Mouse (Mus musculus) liver, embryonic 14.5 days (tissue): Measurements from ENCODE around the gene Ankrd35. TPM values are rescaled to one million over a fixed set of nuclear protein-coding genes. Genes with fewer than 3 reads are reported as not detected.

Experiments
- ATAC-seq: fragments of 200-750 bp; cut with Nextera tagmentation; 2 replicates; pipeline ENCODE4 v1.8.0; 2017; ENCODE audit warnings: moderate number of reproducible peaks, mild to moderate bottlenecking, moderate library complexity; ENCODE audit not compliant: insufficient read depth
- DNase-seq, 3 experiments: peaks; one replicate each; pipeline ENCODE4 v3.0.0-alpha.2; 2012 to 2013; ENCODE audit warnings: low read depth in 3 of 3, low spot score in 3 of 3
- H3K27ac ChIP-seq: fragments of 300-500 bp; sonication (generic); 2 replicates; pipeline ENCODE4 v1.5.1; 2014; ENCODE audit warnings: moderate library complexity, mild to moderate bottlenecking, control low read depth, inconsistent platforms
- H3K27me3 ChIP-seq: fragments of 300-500 bp; sonication (generic); 2 replicates; pipeline ENCODE4 v1.6.1; 2014; ENCODE audit warnings: mild to moderate bottlenecking, low read length, moderate library complexity; ENCODE audit not compliant: control insufficient read depth, insufficient read depth
- H3K36me3 ChIP-seq: fragments of 300-500 bp; sonication (generic); replicated peaks from 2 replicates; pipeline ENCODE4 v1.6.1; 2014; ENCODE audit warnings: low read depth; ENCODE audit not compliant: control insufficient read depth, insufficient read depth
- H3K4me1 ChIP-seq, 2 experiments: fragments of 200-500 bp in 1 of 2; fragments of 300-500 bp in 1 of 2; sonication (generic) in 1 of 2; replicated peaks; 2 replicates each; pipeline ENCODE4 v1.6.1; 2012 to 2014; ENCODE audit warnings: antibody characterized with exemption in 1 of 2, inconsistent platforms in 1 of 2, low read length in 1 of 2; ENCODE audit not compliant: control insufficient read depth in 2 of 2, insufficient read depth in 2 of 2
- H3K4me2 ChIP-seq: fragments of 300-500 bp; sonication (generic); 2 replicates; pipeline ENCODE4 v1.6.1; 2014; ENCODE audit warnings: low read depth, mild to moderate bottlenecking, control low read depth, moderate library complexity
- H3K4me3 ChIP-seq, 2 experiments: fragments of 200-500 bp in 1 of 2; fragments of 300-500 bp in 1 of 2; sonication (generic) in 1 of 2; 2 replicates each; pipeline ENCODE4 v1.5.1; 2012 to 2014; ENCODE audit warnings: low read depth in 2 of 2, low read length in 2 of 2, mild to moderate bottlenecking in 2 of 2, control low read depth in 1 of 2, inconsistent platforms in 1 of 2, moderate library complexity in 1 of 2; ENCODE audit not compliant: insufficient read depth in 1 of 2
- H3K9ac ChIP-seq: fragments of 300-500 bp; sonication (generic); replicated peaks from 2 replicates; pipeline ENCODE4 v1.6.1; 2014; ENCODE audit warnings: mild to moderate bottlenecking, control low read depth, moderate library complexity
- H3K9me3 ChIP-seq: fragments of 300-500 bp; sonication (generic); 2 replicates; pipeline ENCODE4 v1.6.1; 2016; ENCODE audit warnings: low read length, mixed read lengths; ENCODE audit not compliant: control insufficient read depth
- CTCF ChIP-seq: IDR thresholded peaks from 2 replicates; pipeline ENCODE4 v1.5.1; 2016; ENCODE audit warnings: antibody characterized with exemption, low read depth, control low read depth
- EP300 ChIP-seq: IDR thresholded peaks from 2 replicates; pipeline ENCODE4 v1.6.1; 2016; ENCODE audit warnings: antibody characterized with exemption, low read depth
- WGBS: fragments of 180-500 bp; shearing (Covaris S2); extraction: QIAGEN DNeasy Blood & Tissue Kit; methylation state at CpG from one replicate; pipeline ENCODE4 v1.1.7; 2014; ENCODE audit not compliant: insufficient replicate concordance; 5-methylcytosine and 5-hydroxymethylcytosine counted together
- polyA plus RNA-seq, 2 experiments: library from polyadenylated mRNA; depleted of rRNA in 1 of 2; stranded (reverse) in 1 of 2; unstranded in 1 of 2; fragments of >200 nt; fragmentation: Nextera tagmentation in 1 of 2; extraction: Ambion mirVana in 1 of 2; gene quantifications; 2 replicates each; pipeline versions ENCODE4 v1.2.1 to v1.2.3; 2012 to 2014

The Ankrd35 gene
- polyA plus RNA-seq, 2 experiments, result 0.22 to 0.26 TPM

GRCm38 (mm10) chr3:96634015-96634414, 35.9 kb upstream of the Ankrd35 start:
- TF ChIP-seq EP300 (no peak), CTCF (no peak)
- H3K4me2 ChIP-seq, result no peak overlapping the region

DNA sequence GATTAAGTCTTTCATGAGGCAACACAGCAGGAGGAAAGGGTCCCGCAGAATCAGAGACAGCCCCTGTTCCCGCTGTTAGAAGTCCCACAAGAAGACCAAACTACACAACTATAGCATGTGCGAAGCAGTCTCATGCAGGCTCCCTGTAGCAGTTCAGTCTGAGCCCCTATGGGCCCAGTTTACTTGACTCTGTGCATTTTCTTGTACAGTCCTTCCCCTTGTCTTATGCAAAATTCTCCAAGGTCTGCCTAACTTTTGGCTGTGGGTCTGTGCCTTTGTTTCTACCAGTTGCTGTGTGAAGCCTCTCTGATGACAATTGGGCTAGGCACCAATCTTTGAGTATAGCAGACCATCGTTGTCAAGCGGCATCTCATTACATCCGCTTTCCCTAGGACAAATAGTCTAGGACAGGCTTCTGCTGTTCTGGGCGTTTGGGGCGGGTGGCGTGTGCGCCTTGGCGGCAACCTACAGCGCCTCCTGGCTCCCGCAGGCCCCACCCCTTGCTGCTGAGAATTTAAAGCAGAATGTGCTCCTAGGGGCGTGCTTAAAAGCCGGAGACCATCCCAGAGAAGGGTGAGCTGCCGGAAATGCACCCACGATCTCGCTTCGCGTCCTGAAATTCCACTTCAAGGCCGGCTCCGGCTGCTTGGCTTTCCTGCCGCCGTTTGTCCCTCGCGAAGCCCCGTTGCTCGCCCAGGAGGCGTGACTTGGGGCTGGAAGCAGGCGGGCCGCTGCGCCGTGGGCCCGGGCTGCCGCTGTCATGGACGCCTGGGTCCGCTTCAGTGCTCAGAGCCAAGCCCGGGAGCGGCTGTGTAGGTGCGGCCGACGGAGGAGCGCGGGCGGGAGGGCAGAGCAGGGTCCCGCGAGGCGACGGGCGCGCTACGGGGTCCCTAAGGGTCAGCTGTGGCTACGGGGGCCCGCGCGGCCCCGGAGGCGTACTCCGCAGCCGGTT, 34.7 kb upstream of the Ankrd35 start, which contains the start of the genes Pex11b and Gm42957:
Pex11b (plus strand) TSS at position 449 of the 952 bp plus-strand sequence.
Gm42957 (plus strand) TSS at position 547 of the 952 bp plus-strand sequence.
- Histone ChIP-seq H3K4me3 (peak within 1 kb of the TSS; percentile 85 to 99), H3K4me1 (peaks cover 17 to 18% of the 10 kb centered on the region in 2 experiments), H3K4me2 (peak within 1 kb of the TSS; percentile 93), H3K36me3 (peaks cover 16% of the 10 kb centered on the region), H3K9me3 (no peaks in the 10 kb centered on the region), H3K27me3 (no peaks in the 10 kb centered on the region), H3K27ac (peak within 1 kb of the TSS; percentile 71), H3K9ac (peak within 1 kb of the TSS; percentile 99)
- 3% methylated on average over 60 of the region's 60 CpGs for WGBS
- ATAC-seq (peak; percentile 90), DNase-seq (peak; percentile 55 to 67 (median 65))
- TF ChIP-seq CTCF, result peak; percentile 71
- TF ChIP-seq EP300, result no peak

More at GRCm38 (mm10) chr3:96634015-96634414, 35.9 kb upstream of the Ankrd35 start:
- 43% methylated on average over 1 of the region's 1 CpGs for WGBS
- H3K9ac ChIP-seq, result no peak overlapping the region
- no peaks in the 10 kb centered on the region for H3K9me3 ChIP-seq
- H3K27ac ChIP-seq, result no peak overlapping the region
- H3K36me3 ChIP-seq, result peaks cover 16% of the 10 kb centered on the region
- no peaks in the 10 kb centered on the region for H3K27me3 ChIP-seq
- DNase-seq, result no peak
- no peak overlapping the region for H3K4me3 ChIP-seq
- peaks cover 19 to 21% of the 10 kb centered on the region in 2 experiments for H3K4me1 ChIP-seq
- ATAC-seq, result no peak

DNA sequence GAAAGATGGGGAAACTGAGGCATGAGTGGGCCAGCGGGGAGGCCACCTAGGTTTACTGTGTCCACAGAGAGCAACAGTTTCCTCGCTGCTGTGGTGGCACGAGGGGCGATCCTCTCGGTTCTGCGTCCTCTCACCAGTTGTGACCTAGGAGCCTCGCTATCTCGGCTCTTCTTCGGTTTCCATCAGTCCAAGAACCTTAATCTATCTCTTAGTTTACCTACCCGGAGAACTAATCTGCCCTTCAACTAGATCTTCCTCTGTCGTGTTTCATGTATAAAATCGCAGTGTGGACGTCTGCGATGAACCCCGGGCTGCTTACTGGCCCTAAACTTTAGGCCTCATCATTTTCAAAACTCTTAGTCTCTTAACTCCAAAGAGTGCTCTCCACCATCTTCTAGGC, 34.0 kb upstream of the Ankrd35 start:
- no peak for TF ChIP-seq CTCF
- no peak for TF ChIP-seq EP300
- DNase-seq (no peak), ATAC-seq (peak; percentile 25; the same call in 1 of the 2 replicates)
- peak overlapping the region; percentile 85 to 99 for H3K4me3 ChIP-seq
- no peaks in the 10 kb centered on the region for H3K9me3 ChIP-seq
- 5% methylated on average over 15 of the region's 15 CpGs for WGBS
- peak overlapping the region; percentile 93 for H3K4me2 ChIP-seq
- peaks cover 16% of the 10 kb centered on the region for H3K36me3 ChIP-seq
- H3K27ac ChIP-seq, result peak overlapping the region; percentile 71
- H3K27me3 ChIP-seq, result no peaks in the 10 kb centered on the region
- peak overlapping the region; percentile 99 for H3K9ac ChIP-seq
- peaks cover 13% of the 10 kb centered on the region in 2 experiments for H3K4me1 ChIP-seq

GRCm38 (mm10) chr3:96636448-96636847, 33.5 kb upstream of the Ankrd35 start:
- no peak overlapping the region for H3K27ac ChIP-seq
- no peaks in the 10 kb centered on the region for H3K27me3 ChIP-seq
- peak overlapping the region; percentile 6 to 99 for H3K4me3 ChIP-seq
- H3K9ac ChIP-seq, result peak overlapping the region; percentile 99
- H3K36me3 ChIP-seq, result peaks cover 13% of the 10 kb centered on the region
- ATAC-seq (no peak), DNase-seq (no peak)
- H3K9me3 ChIP-seq, result no peaks in the 10 kb centered on the region
- peak overlapping the region; percentile 93 for H3K4me2 ChIP-seq
- peaks cover 11 to 13% of the 10 kb centered on the region in 2 experiments for H3K4me1 ChIP-seq
- 48% methylated on average over 11 of the region's 11 CpGs for WGBS
- TF ChIP-seq EP300, result no peak

GRCm38 (mm10) chr3:96639219-96639618, 30.7 kb upstream of the Ankrd35 start:
- 75% methylated on average over 1 of the region's 1 CpGs for WGBS
- Histone ChIP-seq H3K27ac (no peak overlapping the region), H3K4me2 (no peak overlapping the region), H3K36me3 (no peaks in the 10 kb centered on the region; the same call in none of the 2 replicates), H3K9ac (no peak overlapping the region), H3K4me3 (no peak overlapping the region), H3K27me3 (no peaks in the 10 kb centered on the region), H3K9me3 (no peaks in the 10 kb centered on the region), H3K4me1 (peaks cover 11 to 13% of the 10 kb centered on the region in 2 experiments)
- ATAC-seq (no peak), DNase-seq (peak in 2 of 3 experiments; percentile 36 to 38)
- no peak for TF ChIP-seq EP300
- peak; percentile 84 for TF ChIP-seq CTCF
